Mouse (Mus musculus): ENCODE results near the gene Chad. TPM values are rescaled to one million over a fixed set of nuclear protein-coding genes. Genes with fewer than 3 reads are reported as not detected.

Chad gene
- polyA plus RNA-seq, 1 experiment from 2014 or later = 80.8 TPM

DNA sequence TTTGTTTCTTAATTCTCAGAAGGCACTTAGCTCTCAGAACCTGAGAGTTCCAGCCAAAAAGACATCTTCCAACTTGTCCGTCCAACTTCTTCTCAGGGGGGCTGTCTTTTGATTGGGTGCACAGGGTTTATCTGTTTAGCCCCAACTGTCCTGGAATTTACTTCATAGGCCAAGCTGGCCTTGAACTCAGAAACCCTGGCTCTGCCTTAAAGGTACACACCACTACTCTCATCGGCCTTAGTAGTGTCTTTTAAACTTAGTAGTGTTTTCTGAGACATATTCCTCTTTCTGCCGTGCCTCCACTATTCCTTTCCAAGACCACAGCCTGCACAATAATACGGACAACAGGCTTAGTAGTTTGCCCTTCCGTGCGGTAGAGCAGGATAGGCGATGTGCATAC is 35.6 kb downstream of the Chad start:
- no peaks in the 10 kb centered on the region for H3K9me3 ChIP-seq (ENCODE audit: control insufficient read depth, low read length)
- no peak overlapping the region for H3K27ac ChIP-seq (replicated peaks)
- 87% methylated on average over 7 of the region's 7 CpGs for WGBS
- DNase-seq (ENCODE audit: low spot score) (no peak), ATAC-seq (ENCODE audit: low FRiP score, low TSS enrichment) (no peak)
- no peak for TF ChIP-seq CTCF (IDR thresholded peaks at IDR 0.05; ENCODE audit: low read depth)
- no peak for TF ChIP-seq EP300 (optimal IDR thresholded peaks at IDR 0.05)
- H3K4me3 ChIP-seq (ENCODE audit: low read depth, low read length) = no peak overlapping the region
- H3K9ac ChIP-seq (ENCODE audit: low read length) = no peak overlapping the region
- no peaks in the 10 kb centered on the region for H3K27me3 ChIP-seq (ENCODE audit: control insufficient read depth, insufficient read depth, low read length)
- no peak overlapping the region for H3K4me2 ChIP-seq (replicated peaks; ENCODE audit: low read depth)
- H3K4me1 ChIP-seq (replicated peaks; ENCODE audit: control insufficient read depth, insufficient read depth) = no peaks in the 10 kb centered on the region
- H3K36me3 ChIP-seq (ENCODE audit: control insufficient read depth, insufficient read depth, low read length) = no peaks in the 10 kb centered on the region

DNA sequence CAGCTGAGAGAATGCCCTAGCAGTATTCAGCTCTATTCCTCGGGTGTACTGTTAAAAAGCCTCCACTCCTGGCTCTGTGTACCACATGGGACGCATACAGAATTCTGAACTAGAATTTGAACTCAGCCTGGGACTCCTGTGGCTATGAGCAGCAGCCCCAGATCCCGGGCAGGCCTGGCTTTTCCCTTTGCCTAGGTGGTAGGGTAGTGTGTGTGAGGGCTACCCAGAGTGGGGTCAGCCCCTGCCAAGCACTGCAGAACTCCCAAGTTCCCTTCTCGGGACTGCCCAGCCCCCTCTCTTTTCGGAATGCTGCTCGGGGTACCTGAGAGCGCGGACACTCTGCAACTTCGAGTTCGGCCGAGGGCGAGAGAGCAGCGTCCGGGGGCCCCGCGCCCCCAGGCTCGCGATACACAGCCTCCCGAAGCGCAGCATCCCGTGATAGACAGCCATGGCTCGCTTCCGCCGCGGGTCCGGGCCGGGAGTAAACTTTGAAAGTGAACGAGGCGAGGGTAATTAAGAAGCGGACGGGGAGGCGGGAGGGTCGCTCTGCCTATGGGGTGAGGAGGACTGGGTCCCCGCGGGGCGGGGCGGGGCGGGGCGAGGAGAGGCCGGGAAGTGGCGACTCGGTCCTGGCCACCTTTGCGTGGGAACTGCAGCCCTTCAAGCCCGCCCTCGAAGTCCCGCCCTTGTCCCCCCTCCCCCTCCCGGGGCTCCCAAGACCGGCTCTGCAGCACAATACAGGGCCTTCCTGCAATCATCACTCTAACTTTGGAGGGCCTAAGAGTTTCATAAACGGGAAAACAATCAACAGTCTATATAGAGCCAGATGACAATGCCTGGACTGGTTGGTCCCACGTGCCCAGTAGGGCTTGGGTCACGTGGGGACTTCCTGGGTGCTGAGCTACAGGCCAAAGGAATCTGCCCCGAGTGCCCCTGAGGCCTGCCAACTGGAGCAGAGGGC is 36.8 kb downstream of the Chad start, which contains the start of gene Acsf2:
Acsf2 (minus strand) TSS at position 551 of the 961 bp plus-strand sequence.
- H3K27me3 ChIP-seq (ENCODE audit: control insufficient read depth, insufficient read depth, low read length) = no peaks in the 10 kb centered on the region

DNA sequence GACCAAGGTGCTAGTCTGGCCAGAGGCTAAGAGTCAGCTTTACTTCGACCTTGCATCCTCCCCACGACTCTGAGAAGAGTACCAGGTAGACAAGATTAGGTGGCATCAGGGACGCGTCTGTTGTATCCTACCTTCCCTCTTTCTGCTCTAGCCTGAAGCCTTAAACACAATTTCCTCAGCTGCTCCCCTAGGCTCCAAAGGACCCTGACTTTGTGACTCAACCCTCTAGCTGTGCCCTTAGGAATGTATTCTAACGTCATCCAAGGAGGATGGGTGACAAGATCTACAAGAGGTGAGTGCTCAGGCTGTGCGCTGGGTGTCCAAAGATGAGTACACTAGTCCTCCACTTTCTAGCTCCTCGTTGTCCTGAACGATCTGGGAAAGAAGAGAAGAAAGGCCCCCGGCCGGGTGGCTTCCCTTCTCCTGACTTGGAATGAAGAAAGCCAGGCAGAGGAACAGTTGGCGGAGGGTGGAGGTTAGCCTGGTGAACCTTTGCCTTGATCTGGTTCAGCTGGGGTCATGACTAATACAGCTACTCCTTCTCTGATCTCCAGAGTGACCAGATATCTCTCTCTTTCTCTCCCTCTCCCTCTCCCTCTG is 37.6 kb downstream of the Chad start:
- Histone ChIP-seq H3K9me3 (ENCODE audit: control insufficient read depth, low read length) (no peaks in the 10 kb centered on the region), H3K27me3 (ENCODE audit: control insufficient read depth, insufficient read depth, low read length) (no peaks in the 10 kb centered on the region), H3K27ac (replicated peaks) (peak overlapping the region; percentile 53), H3K4me2 (replicated peaks; ENCODE audit: low read depth) (peak overlapping the region; percentile 75), H3K9ac (ENCODE audit: low read length) (peak overlapping the region; percentile 70), H3K36me3 (ENCODE audit: control insufficient read depth, insufficient read depth, low read length) (no peaks in the 10 kb centered on the region), H3K4me3 (ENCODE audit: low read depth, low read length) (no peak overlapping the region), H3K4me1 (replicated peaks; ENCODE audit: control insufficient read depth, insufficient read depth) (no peaks in the 10 kb centered on the region)
- 69% methylated on average over 11 of the region's 11 CpGs for WGBS
- TF ChIP-seq EP300 (optimal IDR thresholded peaks at IDR 0.05) = no peak
- TF ChIP-seq CTCF (IDR thresholded peaks at IDR 0.05; ENCODE audit: low read depth) = no peak
- ATAC-seq (ENCODE audit: low FRiP score, low TSS enrichment) (no peak), DNase-seq (ENCODE audit: low spot score) (no peak)

More for the DNA sequence above, 36.8 kb downstream of the Chad start, which contains the start of gene Acsf2:
- Histone ChIP-seq H3K4me2 (replicated peaks; ENCODE audit: low read depth) (peak within 1 kb of the TSS; percentile 75), H3K4me1 (replicated peaks; ENCODE audit: control insufficient read depth, insufficient read depth) (no peaks in the 10 kb centered on the region), H3K9me3 (ENCODE audit: control insufficient read depth, low read length) (no peaks in the 10 kb centered on the region), H3K27ac (replicated peaks) (peak within 1 kb of the TSS; percentile 53), H3K36me3 (ENCODE audit: control insufficient read depth, insufficient read depth, low read length) (no peaks in the 10 kb centered on the region), H3K9ac (ENCODE audit: low read length) (peak within 1 kb of the TSS; percentile 70), H3K4me3 (ENCODE audit: low read depth, low read length) (peak within 1 kb of the TSS; percentile 51)
- peak; percentile 78 for ATAC-seq (ENCODE audit: low FRiP score, low TSS enrichment)
- 2% methylated on average over 41 of the region's 52 CpGs for WGBS
- DNase-seq (ENCODE audit: low spot score) = peak; percentile 84
- TF ChIP-seq EP300 (optimal IDR thresholded peaks at IDR 0.05) (no peak), CTCF (IDR thresholded peaks at IDR 0.05; ENCODE audit: low read depth) (no peak)

DNA sequence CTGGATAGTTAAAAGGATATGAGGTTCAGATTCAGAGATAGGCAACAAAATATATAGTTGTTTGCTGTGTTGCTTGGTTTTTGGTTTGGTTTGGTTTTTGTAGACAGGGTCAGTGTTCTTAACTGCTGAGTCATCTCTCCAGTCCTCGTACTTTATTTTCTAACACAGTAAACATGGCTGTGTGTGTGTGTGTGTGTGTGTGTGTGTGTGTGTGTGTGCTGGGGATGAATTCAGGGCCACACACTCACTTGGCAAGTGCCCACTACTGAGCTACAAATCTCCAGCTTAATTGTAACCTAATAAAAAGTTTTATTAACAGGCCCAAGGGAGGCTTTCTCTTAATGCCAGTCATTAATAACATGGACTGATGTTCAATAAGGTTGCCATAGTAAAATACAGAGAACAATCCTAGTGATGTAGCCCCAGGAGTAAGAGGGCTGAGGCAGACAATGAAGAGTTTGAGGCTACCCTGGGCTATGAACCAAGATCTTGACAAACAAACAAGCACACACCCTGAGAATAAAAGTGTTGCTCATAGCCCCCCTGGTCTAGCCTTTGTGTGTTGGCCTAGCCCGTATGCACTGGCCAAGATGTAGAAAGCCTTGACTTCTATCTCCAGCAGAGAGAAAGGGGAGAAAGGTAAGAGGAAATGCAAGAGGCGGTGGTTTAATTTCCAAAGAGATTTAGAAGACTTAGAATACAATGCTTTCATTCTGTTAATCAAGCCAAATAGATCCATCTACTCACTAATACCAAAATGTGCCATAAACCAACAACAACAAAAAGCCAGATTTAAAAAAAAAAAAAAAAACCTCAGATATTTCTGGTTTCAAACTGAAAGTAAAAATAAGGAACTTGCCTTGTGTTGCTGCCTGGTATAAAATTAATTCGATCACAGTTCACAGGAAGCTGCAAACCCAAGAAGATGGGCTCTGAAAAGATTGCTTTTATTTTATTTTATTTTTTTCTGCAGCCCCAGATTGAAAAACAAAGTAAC is 46.2 kb downstream of the Chad start:
- Histone ChIP-seq H3K36me3 (ENCODE audit: control insufficient read depth, insufficient read depth, low read length) (no peaks in the 10 kb centered on the region), H3K27ac (replicated peaks) (no peak overlapping the region), H3K4me3 (ENCODE audit: low read depth, low read length) (no peak overlapping the region), H3K9me3 (ENCODE audit: control insufficient read depth, low read length) (no peaks in the 10 kb centered on the region), H3K4me1 (replicated peaks; ENCODE audit: control insufficient read depth, insufficient read depth) (no peaks in the 10 kb centered on the region), H3K27me3 (ENCODE audit: control insufficient read depth, insufficient read depth, low read length) (no peaks in the 10 kb centered on the region), H3K9ac (ENCODE audit: low read length) (no peak overlapping the region), H3K4me2 (replicated peaks; ENCODE audit: low read depth) (no peak overlapping the region)
- TF ChIP-seq EP300 (optimal IDR thresholded peaks at IDR 0.05) (no peak), CTCF (IDR thresholded peaks at IDR 0.05; ENCODE audit: low read depth) (no peak)
- 61% methylated on average over 4 of the region's 4 CpGs for WGBS
- no peak for ATAC-seq (ENCODE audit: low FRiP score, low TSS enrichment)
- DNase-seq (ENCODE audit: low spot score) = no peak

DNA sequence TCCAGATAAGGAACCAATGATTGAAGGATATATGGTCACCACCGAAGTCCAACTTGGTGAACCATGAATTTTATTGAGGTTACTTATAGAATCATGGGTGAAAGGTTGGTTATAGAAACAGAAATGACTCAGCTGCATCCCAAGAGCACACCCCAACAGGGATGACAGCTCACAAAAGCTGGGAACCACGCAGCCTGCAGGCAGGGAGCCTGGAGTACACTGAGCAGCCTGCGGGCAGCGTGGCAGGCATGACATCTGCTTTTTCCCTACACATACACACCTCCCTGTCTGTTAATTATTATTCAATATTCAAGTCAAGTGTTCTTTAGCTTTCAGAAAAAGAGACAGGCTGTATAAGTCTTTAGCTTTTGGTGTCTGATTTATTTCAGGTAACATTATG is 49.8 kb downstream of the Chad start:
- Histone ChIP-seq H3K9me3 (ENCODE audit: control insufficient read depth, low read length) (no peaks in the 10 kb centered on the region), H3K4me1 (replicated peaks; ENCODE audit: control insufficient read depth, insufficient read depth) (no peaks in the 10 kb centered on the region), H3K27ac (replicated peaks) (no peak overlapping the region), H3K4me2 (replicated peaks; ENCODE audit: low read depth) (no peak overlapping the region), H3K27me3 (ENCODE audit: control insufficient read depth, insufficient read depth, low read length) (no peaks in the 10 kb centered on the region), H3K9ac (ENCODE audit: low read length) (no peak overlapping the region), H3K36me3 (ENCODE audit: control insufficient read depth, insufficient read depth, low read length) (no peaks in the 10 kb centered on the region), H3K4me3 (ENCODE audit: low read depth, low read length) (no peak overlapping the region)
- no peak for TF ChIP-seq EP300 (optimal IDR thresholded peaks at IDR 0.05)
- TF ChIP-seq CTCF (IDR thresholded peaks at IDR 0.05; ENCODE audit: low read depth) = no peak
- 70% methylated on average over 4 of the region's 4 CpGs for WGBS
- DNase-seq (ENCODE audit: low spot score) (no peak), ATAC-seq (ENCODE audit: low FRiP score, low TSS enrichment) (peak; percentile 29; the same call in 1 of the 2 replicates)
